Mouse (Mus musculus) mesoderm, embryonic 11.5 days (tissue): ENCODE data around the gene Ifng.
"Not testable (repeated sequence)": the region's sequence is repeated elsewhere in the genome, so short reads cannot be mapped to it uniquely, and the experiment has no call there.

ENCODE experiments used
- DNase-seq: peaks from one replicate; pipeline ENCODE4 v3.0.0-alpha.2; 2012; ENCODE audit warnings: low read depth, low spot score

The Ifng gene

DNA sequence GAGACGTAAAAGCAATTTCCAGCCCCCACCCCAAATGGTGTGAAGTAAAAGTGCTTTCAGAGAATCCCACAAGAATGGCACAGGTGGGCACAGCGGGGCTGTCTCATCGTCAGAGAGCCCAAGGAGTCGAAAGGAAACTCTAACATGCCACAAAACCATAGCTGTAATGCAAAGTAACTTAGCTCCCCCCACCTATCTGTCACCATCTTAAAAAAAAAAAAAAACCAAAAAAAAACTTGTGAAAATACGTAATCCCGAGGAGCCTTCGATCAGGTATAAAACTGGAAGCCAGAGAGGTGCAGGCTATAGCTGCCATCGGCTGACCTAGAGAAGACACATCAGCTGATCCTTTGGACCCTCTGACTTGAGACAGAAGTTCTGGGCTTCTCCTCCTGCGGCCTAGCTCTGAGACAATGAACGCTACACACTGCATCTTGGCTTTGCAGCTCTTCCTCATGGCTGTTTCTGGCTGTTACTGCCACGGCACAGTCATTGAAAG is at the start of gene Ifng:
Gene Ifng (plus strand): TSS at position 305 of the 499 bp plus-strand sequence.
- DNase-seq: no peak

DNA sequence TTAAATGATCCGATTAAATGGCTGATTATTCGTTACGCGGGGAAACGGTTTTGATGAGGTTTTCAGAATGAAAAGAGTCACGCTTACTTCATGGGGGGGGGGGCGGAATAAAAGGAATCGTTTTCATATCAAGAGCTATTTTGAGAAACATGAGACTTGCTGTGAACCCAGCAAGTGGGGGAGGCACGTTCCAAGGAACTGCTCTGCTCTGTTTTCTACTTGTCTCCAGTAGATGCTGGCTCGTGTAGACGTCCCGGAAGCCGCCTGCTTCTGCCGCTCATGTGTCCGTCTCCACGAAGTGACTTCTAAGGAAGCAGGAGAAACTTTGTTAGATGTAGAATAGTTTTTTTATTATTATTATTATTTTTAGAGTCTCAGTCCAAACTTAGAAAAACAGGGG is 40.9 kb upstream of the Ifng start:
- DNase-seq: no peak

- DNase-seq: no peak
Observed at GRCm38 (mm10) chr10:118406463-118407221, 34.2 kb upstream of the Ifng start.

DNA sequence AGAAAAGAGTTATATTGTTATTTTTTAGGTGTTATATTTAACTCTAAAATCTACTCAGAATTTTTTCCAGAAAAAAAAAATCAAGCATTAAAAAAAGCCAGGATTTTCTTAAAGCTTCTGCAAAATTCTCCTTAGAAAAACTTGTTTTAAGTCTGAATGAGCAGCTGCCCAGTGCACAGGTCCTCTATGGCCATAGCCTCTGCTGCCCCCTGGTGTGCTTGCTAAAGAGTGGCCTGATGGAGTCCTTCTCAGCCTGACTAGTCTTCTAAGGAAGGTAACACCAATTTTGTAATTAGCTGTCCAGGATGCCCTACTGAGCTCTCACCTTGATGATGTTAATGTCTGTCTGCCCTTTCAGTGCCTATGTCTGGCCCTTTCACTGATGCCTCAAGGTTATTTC is 29.5 kb upstream of the Ifng start:
- no peak for DNase-seq

DNA sequence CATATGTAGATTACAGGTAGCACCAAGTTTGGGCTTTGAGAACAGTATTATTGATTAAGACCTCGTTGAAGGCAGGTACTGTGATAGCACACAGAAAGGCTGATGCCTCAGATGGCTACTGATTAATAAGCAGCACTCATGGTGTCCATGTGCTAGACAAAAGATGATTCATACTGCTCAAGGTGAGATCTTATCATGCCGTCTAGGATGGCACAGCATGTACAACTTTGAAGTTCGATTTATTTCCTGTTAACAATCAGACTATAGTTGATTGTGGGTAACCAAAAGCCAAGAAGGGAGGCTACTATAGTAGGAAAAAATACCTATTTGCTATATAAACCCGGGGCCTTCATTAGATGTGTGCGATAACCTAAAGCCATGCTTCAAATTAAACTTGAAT is 28.1 kb upstream of the Ifng start:
- no peak for DNase-seq

GRCm38 (mm10) chr10:118419000-118419425 is 21.8 kb upstream of the Ifng start:
- DNase-seq: no peak

DNA sequence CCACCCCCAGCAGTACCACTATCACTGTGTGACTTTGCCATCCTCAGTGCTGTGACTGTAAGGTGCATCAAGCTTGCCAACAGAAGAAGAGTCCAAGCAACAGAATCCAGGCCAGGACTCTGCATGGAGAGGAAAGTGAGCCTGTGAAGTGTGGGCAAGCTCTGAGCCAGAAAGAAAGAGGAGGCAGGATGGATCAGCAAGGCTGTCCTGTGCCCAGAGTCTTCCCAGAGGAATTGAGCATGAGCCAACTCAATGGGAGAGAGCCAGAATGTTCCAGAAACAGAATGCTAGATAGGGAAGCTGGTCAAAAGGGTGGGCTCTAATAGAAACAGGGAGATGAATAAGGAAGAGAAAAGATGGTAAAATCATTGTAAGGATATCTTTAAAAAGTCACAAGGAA is 19.9 kb upstream of the Ifng start:
- DNase-seq: no peak

- DNase-seq: no peak
Observed at GRCm38 (mm10) chr10:118435501-118435900, 5.3 kb upstream of the Ifng start.

- DNase-seq: no peak
Observed at GRCm38 (mm10) chr10:118441898-118442297, 1.1 kb downstream of the Ifng start.

- no peak for DNase-seq
Observed at GRCm38 (mm10) chr10:118442999-118443398, 2.2 kb downstream of the Ifng start.

GRCm38 (mm10) chr10:118445021-118445420 is 4.2 kb downstream of the Ifng start:
- no peak for DNase-seq

DNA sequence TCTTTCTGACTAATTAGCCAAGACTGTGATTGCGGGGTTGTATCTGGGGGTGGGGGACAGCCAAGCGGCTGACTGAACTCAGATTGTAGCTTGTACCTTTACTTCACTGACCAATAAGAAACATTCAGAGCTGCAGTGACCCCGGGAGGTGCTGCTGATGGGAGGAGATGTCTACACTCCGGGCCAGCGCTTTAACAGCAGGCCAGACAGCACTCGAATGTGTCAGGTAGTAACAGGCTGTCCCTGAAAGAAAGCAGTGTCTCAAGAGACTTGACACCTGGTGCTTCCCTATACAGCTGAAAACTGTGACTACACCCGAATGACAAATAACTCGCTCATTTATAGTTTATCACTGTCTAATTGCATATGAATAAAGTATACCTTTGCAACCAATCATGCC is 4.7 kb downstream of the Ifng start:
- DNase-seq: no peak

- no peak for DNase-seq
Observed at GRCm38 (mm10) chr10:118445978-118446377, 5.1 kb downstream of the Ifng start.

DNA sequence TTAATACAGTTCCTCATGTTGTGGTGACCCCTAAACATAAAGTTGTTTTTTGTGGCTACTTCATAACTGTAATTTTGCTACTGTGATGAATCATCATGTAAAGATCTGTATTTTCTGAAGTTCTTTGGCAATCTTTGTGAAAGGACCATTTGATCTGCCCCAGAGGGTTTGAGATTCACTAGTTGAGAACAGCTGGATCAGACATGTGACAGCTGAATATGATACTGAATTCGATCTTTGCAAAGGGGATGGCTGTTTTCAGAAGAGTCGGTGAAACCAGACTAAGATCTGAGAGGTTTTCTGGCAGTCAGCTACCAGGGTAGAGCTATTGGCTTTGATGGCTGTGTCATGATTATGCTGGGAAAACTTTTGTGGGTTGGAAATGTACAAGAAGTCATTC is 10.9 kb downstream of the Ifng start:
- no peak for DNase-seq

DNA sequence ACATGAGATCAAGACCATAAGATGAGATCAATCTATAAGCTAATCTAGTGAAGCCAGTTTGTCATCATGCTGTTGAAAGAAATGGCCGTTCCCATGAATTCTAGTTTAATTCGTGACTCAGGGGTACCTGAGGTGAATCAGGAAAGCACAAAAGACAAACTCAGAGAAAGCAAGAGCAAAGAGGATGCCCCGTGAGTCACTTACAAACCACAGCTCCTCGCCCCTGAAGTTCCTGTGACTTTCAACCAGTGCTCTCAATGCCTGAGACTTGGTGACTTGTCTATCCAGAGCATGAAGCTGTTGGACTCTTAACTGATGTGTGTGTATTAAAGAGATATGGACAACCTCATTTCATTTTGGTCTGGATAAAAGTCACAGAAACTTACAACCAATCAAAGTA is 17.9 kb downstream of the Ifng start:
- no peak for DNase-seq

DNA sequence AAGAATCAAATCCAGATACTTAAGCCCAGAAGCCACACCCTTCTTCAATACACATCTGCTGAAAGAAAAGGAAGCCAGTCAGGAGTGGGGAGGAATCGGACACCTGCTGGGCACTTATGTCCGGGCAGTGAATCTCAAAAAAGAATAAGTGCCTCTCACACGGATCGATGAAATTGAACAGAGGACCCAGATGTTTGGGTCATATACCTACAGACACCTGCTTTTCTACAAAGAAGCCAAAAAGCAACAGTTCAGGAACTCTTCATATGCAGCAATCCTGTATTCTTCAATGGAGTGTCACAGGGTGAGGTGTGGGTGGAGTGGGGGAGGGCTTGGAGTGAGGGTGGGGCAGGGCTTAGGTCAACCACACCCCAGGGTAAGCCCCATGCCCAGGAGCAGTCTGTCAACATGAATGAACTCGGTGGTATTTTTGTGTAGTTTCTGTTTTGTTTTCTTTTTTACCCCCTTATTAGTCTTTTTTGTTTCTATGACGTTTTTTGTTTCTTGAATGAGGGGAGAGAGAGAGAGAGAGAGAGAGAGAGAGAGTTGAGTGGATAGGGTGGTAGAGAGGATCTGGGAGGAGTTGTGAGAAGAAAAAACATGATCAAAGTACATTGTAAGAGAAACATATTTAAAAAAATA is 20.4 kb downstream of the Ifng start:
- DNase-seq: no peak

- DNase-seq: no peak
Observed at GRCm38 (mm10) chr10:118466481-118466880, 25.6 kb downstream of the Ifng start.

DNA sequence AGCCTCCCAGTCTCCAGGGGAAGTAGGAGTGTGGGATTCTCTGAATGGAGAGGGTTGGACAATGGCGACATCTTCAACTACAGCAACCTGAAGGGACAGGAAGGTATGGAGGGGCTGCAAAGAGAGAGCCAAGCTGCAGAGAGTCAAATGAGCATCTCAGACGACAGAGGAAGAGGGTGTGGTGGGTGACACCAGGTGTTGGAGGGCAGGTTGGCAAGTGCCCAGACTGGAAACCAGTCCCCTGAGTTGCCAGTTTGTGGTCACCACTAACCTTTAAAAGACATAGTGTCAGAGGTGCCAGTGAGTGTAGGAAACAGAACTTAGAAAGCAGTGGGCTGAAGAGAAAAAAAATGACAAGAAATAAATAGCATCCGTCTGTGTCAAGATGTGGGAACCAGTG is 28.2 kb downstream of the Ifng start:
- no peak for DNase-seq

- no peak for DNase-seq
Observed at GRCm38 (mm10) chr10:118470296-118470957, 29.6 kb downstream of the Ifng start.

GRCm38 (mm10) chr10:118472846-118473245 is 32.0 kb downstream of the Ifng start:
- not testable (repeated sequence) for DNase-seq

- no peak for DNase-seq
Observed at GRCm38 (mm10) chr10:118476696-118477095, 35.9 kb downstream of the Ifng start.

GRCm38 (mm10) chr10:118477297-118477696 is 36.5 kb downstream of the Ifng start:
- DNase-seq: no peak

DNA sequence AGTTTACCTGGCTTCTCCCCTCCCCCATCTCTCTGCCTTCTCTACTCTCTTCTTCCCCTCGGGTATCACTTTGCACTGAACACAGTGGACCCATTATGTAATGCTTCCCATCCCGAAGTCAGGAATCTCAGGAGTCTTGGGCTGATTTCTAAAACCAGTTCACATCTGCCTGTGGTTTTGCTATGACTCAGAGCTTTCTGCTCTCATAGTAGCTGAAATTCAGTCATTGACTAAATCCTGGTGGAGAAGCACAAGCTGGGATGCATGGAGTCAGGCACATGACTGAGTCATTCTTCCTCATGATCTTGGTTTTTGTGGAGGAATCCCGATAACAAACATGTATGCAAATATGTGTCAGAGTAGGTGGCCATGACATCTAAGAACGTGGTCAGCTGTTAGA is 38.4 kb downstream of the Ifng start:
- DNase-seq: no peak
